Mouse (Mus musculus) ES-Bruce4 (cell line): ENCODE results near the gene Ammecr1. TPM values are rescaled to one million over a fixed set of nuclear protein-coding genes. Genes with fewer than 3 reads are reported as not detected.
A peak's percentile ranks its signal among the peaks of the same experiment; 100 is the strongest.

ENCODE experiments used
- H3K27ac ChIP-seq: 2 replicates; pipeline ENCODE4 v1.5.1; 2012; ENCODE audit warnings: low read length, inconsistent platforms; ENCODE audit not compliant: insufficient read depth
- H3K27me3 ChIP-seq: 2 replicates; pipeline ENCODE4 v1.6.1; 2012; ENCODE audit warnings: mild to moderate bottlenecking, low read length, inconsistent platforms; ENCODE audit not compliant: control insufficient read depth, poor library complexity, insufficient read depth, severe bottlenecking
- H3K36me3 ChIP-seq: 2 replicates; pipeline ENCODE4 v1.6.1; 2012; ENCODE audit warnings: inconsistent platforms, mild to moderate bottlenecking, low read length, moderate library complexity; ENCODE audit not compliant: control insufficient read depth, poor library complexity, insufficient read depth, severe bottlenecking
- H3K4me1 ChIP-seq: one replicate; pipeline ENCODE4 v1.8.1; 2011; ENCODE audit warnings: low read length; ENCODE audit not compliant: control insufficient read depth, insufficient read depth
- H3K4me3 ChIP-seq: 2 replicates; pipeline ENCODE4 v1.5.1; 2011; ENCODE audit warnings: low read depth, mild to moderate bottlenecking, low read length
- H3K9ac ChIP-seq: 2 replicates; pipeline ENCODE4 v1.6.1; 2012; ENCODE audit warnings: low read depth, mild to moderate bottlenecking, inconsistent platforms; ENCODE audit not compliant: poor library complexity, severe bottlenecking
- H3K9me3 ChIP-seq: replicated peaks from 2 replicates; pipeline ENCODE4 v1.6.1; 2012; ENCODE audit warnings: mild to moderate bottlenecking, low read length, inconsistent platforms; ENCODE audit not compliant: control insufficient read depth, poor library complexity, insufficient read depth, severe bottlenecking
- CTCF ChIP-seq: IDR thresholded peaks from one replicate; pipeline ENCODE4 v1.8.1; 2011; ENCODE audit warnings: low read depth, low read length
- EP300 ChIP-seq: IDR thresholded peaks from 2 replicates; pipeline ENCODE4 v1.6.1; 2011; ENCODE audit warnings: low read depth, low read length; ENCODE audit not compliant: insufficient read depth
- POLR2A ChIP-seq: IDR thresholded peaks from one replicate; pipeline ENCODE4 v1.8.1; 2011; ENCODE audit warnings: low read length; ENCODE audit not compliant: insufficient read depth
- polyA plus RNA-seq: library from polyadenylated mRNA; stranded (reverse); fragments of >200 nt; gene quantifications from 2 replicates; pipeline ENCODE4 v1.2.4, GENCODE M21; 2011; ENCODE audit warnings: low read depth; ENCODE audit not compliant: missing spikeins, insufficient read depth, insufficient read length

Ammecr1 gene
- polyA plus RNA-seq, 1 experiment, result 16.4 TPM

GRCm38 (mm10) chrX:142972443-142972970 lies 6.0 kb upstream of the Ammecr1 start:
- H3K9me3 ChIP-seq, result no peaks in the 10 kb centered on the region
- no peak overlapping the region for H3K9ac ChIP-seq
- TF ChIP-seq POLR2A (no peak), CTCF (no peak), EP300 (no peak)
- H3K27me3 ChIP-seq, result no peaks in the 10 kb centered on the region
- H3K36me3 ChIP-seq, result no peaks in the 10 kb centered on the region
- no peaks in the 10 kb centered on the region for H3K4me1 ChIP-seq
- H3K4me3 ChIP-seq, result no peak overlapping the region
- no peak overlapping the region for H3K27ac ChIP-seq

GRCm38 (mm10) chrX:142971759-142972158 lies 5.2 kb upstream of the Ammecr1 start:
- Histone ChIP-seq H3K36me3 (no peaks in the 10 kb centered on the region), H3K4me3 (no peak overlapping the region), H3K4me1 (no peaks in the 10 kb centered on the region), H3K27ac (no peak overlapping the region), H3K9me3 (no peaks in the 10 kb centered on the region), H3K9ac (no peak overlapping the region), H3K27me3 (no peaks in the 10 kb centered on the region)
- no peak for TF ChIP-seq POLR2A
- TF ChIP-seq CTCF, result no peak
- no peak for TF ChIP-seq EP300

GRCm38 (mm10) chrX:142967067-142967466 lies 539 bp upstream of the Ammecr1 start:
- Histone ChIP-seq H3K4me1 (no peaks in the 10 kb centered on the region), H3K27me3 (no peaks in the 10 kb centered on the region), H3K9ac (peak overlapping the region; percentile 53; the same call in 1 of the 2 replicates), H3K4me3 (peak overlapping the region; percentile 34; the same call in 1 of the 2 replicates), H3K36me3 (no peaks in the 10 kb centered on the region), H3K27ac (no peak overlapping the region), H3K9me3 (no peaks in the 10 kb centered on the region)
- TF ChIP-seq POLR2A (no peak), CTCF (no peak), EP300 (no peak)

GRCm38 (mm10) chrX:142965236-142966007 lies 1.1 kb downstream of the Ammecr1 start:
- peak overlapping the region; percentile 93 for H3K4me3 ChIP-seq
- H3K9me3 ChIP-seq, result no peaks in the 10 kb centered on the region
- no peak overlapping the region for H3K27ac ChIP-seq
- no peaks in the 10 kb centered on the region for H3K4me1 ChIP-seq
- no peaks in the 10 kb centered on the region for H3K36me3 ChIP-seq
- TF ChIP-seq CTCF (no peak), EP300 (no peak)
- no peaks in the 10 kb centered on the region for H3K27me3 ChIP-seq
- H3K9ac ChIP-seq, result peak overlapping the region; percentile 94

GRCm38 (mm10) chrX:142960434-142960833 lies 6.1 kb downstream of the Ammecr1 start:
- Histone ChIP-seq H3K9me3 (no peaks in the 10 kb centered on the region), H3K36me3 (no peaks in the 10 kb centered on the region), H3K9ac (no peak overlapping the region), H3K4me1 (no peaks in the 10 kb centered on the region), H3K27me3 (no peaks in the 10 kb centered on the region), H3K27ac (no peak overlapping the region), H3K4me3 (no peak overlapping the region)
- TF ChIP-seq EP300 (no peak), POLR2A (no peak), CTCF (no peak)

GRCm38 (mm10) chrX:142959674-142960307 lies 6.7 kb downstream of the Ammecr1 start:
- no peaks in the 10 kb centered on the region for H3K36me3 ChIP-seq
- no peak overlapping the region for H3K4me3 ChIP-seq
- no peaks in the 10 kb centered on the region for H3K9me3 ChIP-seq
- TF ChIP-seq POLR2A (no peak), CTCF (no peak), EP300 (no peak)
- no peaks in the 10 kb centered on the region for H3K27me3 ChIP-seq
- no peaks in the 10 kb centered on the region for H3K4me1 ChIP-seq
- no peak overlapping the region for H3K9ac ChIP-seq
- H3K27ac ChIP-seq, result no peak overlapping the region
